Mouse (Mus musculus) G1E (cell line): ENCODE measurements around the gene Slc35b1. TPM values are rescaled to one million over a fixed set of nuclear protein-coding genes. Genes with fewer than 3 reads are reported as not detected.

Source experiments
- ATAC-seq: 2 replicates; pipeline ENCODE4 v1.8.0; 2016; ENCODE audit warnings: mild to moderate bottlenecking; ENCODE audit not compliant: insufficient number of reproducible peaks, poor library complexity, low FRiP score, severe bottlenecking; ENCODE audit errors: extremely low read depth
- DNase-seq: peaks from one replicate; pipeline ENCODE4 v3.0.0; 2012; ENCODE audit warnings: low spot score
- H3K27me3 ChIP-seq: 2 replicates; pipeline ENCODE4 v1.6.1; 2012; ENCODE audit warnings: mild to moderate bottlenecking, low read length, inconsistent platforms; ENCODE audit not compliant: insufficient read depth
- H3K36me3 ChIP-seq: replicated peaks from 2 replicates; pipeline ENCODE3; 2012; ENCODE audit warnings: mild to moderate bottlenecking, inconsistent platforms
- H3K4me1 ChIP-seq: 2 replicates; pipeline ENCODE4 v1.6.1; 2012; ENCODE audit warnings: low read depth, low read length, inconsistent platforms, mixed read lengths; ENCODE audit not compliant: insufficient read depth
- H3K4me3 ChIP-seq: 2 replicates; pipeline ENCODE4 v1.5.1; 2012; ENCODE audit warnings: low read depth, mild to moderate bottlenecking, inconsistent platforms, low read length, moderate library complexity, mixed read lengths
- H3K9me3 ChIP-seq: replicated peaks from 2 replicates; pipeline ENCODE4 v1.6.1; 2012; ENCODE audit warnings: inconsistent platforms
- CTCF ChIP-seq: IDR thresholded peaks from 2 replicates; pipeline ENCODE4 v1.5.1; 2012; ENCODE audit warnings: low read depth, low read length, inconsistent platforms, mixed read lengths
- GATA1 ChIP-seq: IDR thresholded peaks from 2 replicates; pipeline ENCODE4 v1.6.1; 2012; ENCODE audit warnings: borderline replicate concordance, low read length, inconsistent platforms, mixed read lengths
- GATA2 ChIP-seq: IDR thresholded peaks from 2 replicates; pipeline ENCODE4 v1.6.1; 2012; ENCODE audit warnings: low read depth, low read length, inconsistent platforms, borderline replicate concordance
- POLR2AphosphoS5 ChIP-seq: IDR thresholded peaks from 2 replicates; pipeline ENCODE4 v1.6.1; 2012; ENCODE audit warnings: low read depth, low read length, inconsistent platforms; ENCODE audit not compliant: insufficient replicate concordance
- TAL1 ChIP-seq: conservative IDR thresholded peaks from 2 replicates; pipeline ENCODE4 v1.6.1; 2012; ENCODE audit warnings: low read depth, low read length, inconsistent platforms, mixed read lengths
- polyA plus RNA-seq: library from polyadenylated mRNA; stranded (reverse); fragments of >175 nt; gene quantifications from 2 replicates; pipeline ENCODE4 v1.2.3, GENCODE M21; 2012
- total RNA-seq, 2 experiments: library from RNA; stranded (forward) in 1 of 2; stranded (reverse) in 1 of 2; fragments of 200-1000 nt in 1 of 2; fragments of >200 nt in 1 of 2; fragmentation: Nextera tagmentation in 1 of 2; gene quantifications; 2 replicates each; pipeline ENCODE4 v1.2.3; 2014 to 2017

The Slc35b1 gene
- total and polyA plus RNA-seq, 3 experiments: 4.1 to 50.6 (median 37.5) TPM

- TF ChIP-seq POLR2AphosphoS5 (no peak), GATA1 (no peak), CTCF (no peak), GATA2 (no peak), TAL1 (no peak)
- H3K36me3 ChIP-seq: peaks cover 98% of the 10 kb centered on the region
These were observed 14.3 kb upstream of the Slc35b1 start for GRCm38 (mm10) chr11:95369964-95370890.

GRCm38 (mm10) chr11:95371182-95371581, 13.3 kb upstream of the Slc35b1 start:
- TF ChIP-seq GATA2 (no peak), GATA1 (no peak), POLR2AphosphoS5 (no peak), TAL1 (no peak), CTCF (no peak)
- H3K9me3 ChIP-seq: no peaks in the 10 kb centered on the region
- peaks cover 98% of the 10 kb centered on the region for H3K36me3 ChIP-seq
- H3K4me3 ChIP-seq: no peak overlapping the region
- no peak for ATAC-seq
- peaks cover 16% of the 10 kb centered on the region for H3K4me1 ChIP-seq
- no peak for DNase-seq
- H3K27me3 ChIP-seq: no peaks in the 10 kb centered on the region

More at GRCm38 (mm10) chr11:95369964-95370890, 14.3 kb upstream of the Slc35b1 start:
- ATAC-seq (no peak), DNase-seq (peak; percentile 15)
- Histone ChIP-seq H3K4me1 (peaks cover 16% of the 10 kb centered on the region), H3K27me3 (no peaks in the 10 kb centered on the region), H3K9me3 (no peaks in the 10 kb centered on the region), H3K4me3 (no peak overlapping the region)

GRCm38 (mm10) chr11:95378926-95379325, 5.6 kb upstream of the Slc35b1 start:
- DNase-seq (no peak), ATAC-seq (no peak)
- no peak overlapping the region for H3K4me3 ChIP-seq
- H3K9me3 ChIP-seq: peaks cover 4% of the 10 kb centered on the region; the same call in 1 of the 2 replicates
- H3K27me3 ChIP-seq: no peaks in the 10 kb centered on the region
- H3K36me3 ChIP-seq: peaks cover 91% of the 10 kb centered on the region
- no peak for TF ChIP-seq POLR2AphosphoS5
- TF ChIP-seq GATA2: no peak
- TF ChIP-seq GATA1: no peak
- no peak for TF ChIP-seq CTCF
- TF ChIP-seq TAL1: no peak
- H3K4me1 ChIP-seq: peaks cover 6% of the 10 kb centered on the region; the same call in 1 of the 2 replicates

- Histone ChIP-seq H3K9me3 (peaks cover 4% of the 10 kb centered on the region; the same call in 1 of the 2 replicates), H3K4me1 (peaks cover 9% of the 10 kb centered on the region), H3K27me3 (no peaks in the 10 kb centered on the region), H3K4me3 (no peak overlapping the region), H3K36me3 (peaks cover 86% of the 10 kb centered on the region)
- no peak for ATAC-seq
- DNase-seq: no peak
- TF ChIP-seq POLR2AphosphoS5 (no peak), GATA1 (no peak), CTCF (no peak), GATA2 (no peak), TAL1 (no peak)
These were observed 4.9 kb upstream of the Slc35b1 start for GRCm38 (mm10) chr11:95379552-95379951.

GRCm38 (mm10) chr11:95380711-95381110, 3.8 kb upstream of the Slc35b1 start:
- no peak for ATAC-seq
- H3K4me1 ChIP-seq: peaks cover 12% of the 10 kb centered on the region

GRCm38 (mm10) chr11:95381146-95381545, 3.3 kb upstream of the Slc35b1 start:
- Histone ChIP-seq H3K4me3 (no peak overlapping the region), H3K27me3 (no peaks in the 10 kb centered on the region), H3K36me3 (peaks cover 72% of the 10 kb centered on the region), H3K9me3 (peaks cover 4% of the 10 kb centered on the region; the same call in 1 of the 2 replicates), H3K4me1 (peaks cover 16% of the 10 kb centered on the region)
- TF ChIP-seq GATA2 (no peak), TAL1 (no peak), GATA1 (no peak), CTCF (no peak)
- ATAC-seq (no peak), DNase-seq (no peak)

More at GRCm38 (mm10) chr11:95380711-95381110, 3.8 kb upstream of the Slc35b1 start:
- Histone ChIP-seq H3K27me3 (no peaks in the 10 kb centered on the region), H3K9me3 (peaks cover 4% of the 10 kb centered on the region; the same call in 1 of the 2 replicates), H3K4me3 (no peak overlapping the region), H3K36me3 (peaks cover 74% of the 10 kb centered on the region)
- DNase-seq: no peak
- TF ChIP-seq CTCF: no peak
- TF ChIP-seq GATA1: no peak
- no peak for TF ChIP-seq POLR2AphosphoS5
- no peak for TF ChIP-seq GATA2
- no peak for TF ChIP-seq TAL1
